Mouse (Mus musculus) bone marrow, adult 2 months (tissue): ENCODE results near the gene Hist1h3b.

Experiments
- CTCF ChIP-seq: fragments of 200-500 bp; IDR thresholded peaks from 2 replicates; pipeline ENCODE4 v1.5.1; 2011; ENCODE audit warnings: low read length, control low read depth; ENCODE audit not compliant: control insufficient read depth, insufficient read depth
- POLR2A ChIP-seq: fragments of 200-500 bp; IDR thresholded peaks from 2 replicates; pipeline ENCODE4 v1.6.1; 2011; ENCODE audit warnings: low read depth, mild to moderate bottlenecking, control low read depth, low read length, borderline replicate concordance; ENCODE audit not compliant: control insufficient read depth

GRCm38 (mm10) chr13:23752742-23753172, 690 bp downstream of the Hist1h3b start:
- TF ChIP-seq POLR2A (no peak), CTCF (no peak)
